Mouse (Mus musculus): ENCODE measurements around the gene Pithd1. TPM values are rescaled to one million over a fixed set of nuclear protein-coding genes. Genes with fewer than 3 reads are reported as not detected.
"Not testable (repeated sequence)": the region's sequence is repeated elsewhere in the genome, so short reads cannot be mapped to it uniquely, and the experiment has no call there.

Pithd1 gene
- polyA plus RNA-seq, 1 experiment from 2014 or later, result 67.1 TPM

- Histone ChIP-seq H3K36me3 (ENCODE audit: control insufficient read depth, insufficient read depth, low read length) (no peaks in the 10 kb centered on the region), H3K27ac (ENCODE audit: low read depth, low read length) (no peak overlapping the region), H3K9me3 (ENCODE audit: control insufficient read depth, low read length) (peaks cover 3% of the 10 kb centered on the region), H3K4me3 (ENCODE audit: low read length) (no peak overlapping the region), H3K27me3 (replicated peaks; ENCODE audit: control insufficient read depth, insufficient read depth, low read length) (no peaks in the 10 kb centered on the region), H3K4me2 (ENCODE audit: low read length) (no peak overlapping the region), H3K9ac (ENCODE audit: low read depth, low read length) (no peak overlapping the region), H3K4me1 (ENCODE audit: control insufficient read depth, insufficient read depth, low read depth, low read length) (no peaks in the 10 kb centered on the region)
- WGBS, result 96% methylated on average over 6 of the region's 6 CpGs
- no peak for ATAC-seq
These were observed 6.9 kb upstream of the Pithd1 start for GRCm38 (mm10) chr4:135993941-135994340.

- no peak for ATAC-seq
- H3K9ac ChIP-seq (ENCODE audit: low read depth, low read length), result peak overlapping the region; percentile 97
These were observed 650 bp upstream of the Pithd1 start for GRCm38 (mm10) chr4:135987714-135988113.

GRCm38 (mm10) chr4:135986301-135986942, 642 bp downstream of the Pithd1 start:
- H3K4me3 ChIP-seq (ENCODE audit: low read length), result peak overlapping the region; percentile 95
- H3K9me3 ChIP-seq (ENCODE audit: control insufficient read depth, low read length), result no peaks in the 10 kb centered on the region
- H3K4me1 ChIP-seq (ENCODE audit: control insufficient read depth, insufficient read depth, low read depth, low read length), result peaks cover 12% of the 10 kb centered on the region
- no peaks in the 10 kb centered on the region for H3K27me3 ChIP-seq (replicated peaks; ENCODE audit: control insufficient read depth, insufficient read depth, low read length)
- WGBS, result 4% methylated on average over 23 of the region's 23 CpGs
- 0 out of 2 replicates have a peak, but pooled peaks have one; percentile 12 for ATAC-seq
- H3K36me3 ChIP-seq (ENCODE audit: control insufficient read depth, insufficient read depth, low read length), result peaks cover 13% of the 10 kb centered on the region
- H3K4me2 ChIP-seq (ENCODE audit: low read length), result peak overlapping the region; percentile 94
- H3K27ac ChIP-seq (ENCODE audit: low read depth, low read length), result peak overlapping the region; percentile 62
- H3K9ac ChIP-seq (ENCODE audit: low read depth, low read length), result peak overlapping the region; percentile 97

More at GRCm38 (mm10) chr4:135987714-135988113, 650 bp upstream of the Pithd1 start:
- Histone ChIP-seq H3K27me3 (replicated peaks; ENCODE audit: control insufficient read depth, insufficient read depth, low read length) (no peaks in the 10 kb centered on the region), H3K4me2 (ENCODE audit: low read length) (peak overlapping the region; percentile 94), H3K36me3 (ENCODE audit: control insufficient read depth, insufficient read depth, low read length) (peaks cover 13% of the 10 kb centered on the region), H3K27ac (ENCODE audit: low read depth, low read length) (peak overlapping the region; percentile 92), H3K9me3 (ENCODE audit: control insufficient read depth, low read length) (no peaks in the 10 kb centered on the region), H3K4me1 (ENCODE audit: control insufficient read depth, insufficient read depth, low read depth, low read length) (peaks cover 12% of the 10 kb centered on the region), H3K4me3 (ENCODE audit: low read length) (peak overlapping the region; percentile 95)
- WGBS, result 62% methylated on average over 9 of the region's 9 CpGs

- no peak for ATAC-seq
- Histone ChIP-seq H3K9ac (ENCODE audit: low read depth, low read length) (no peak overlapping the region), H3K9me3 (ENCODE audit: control insufficient read depth, low read length) (no peaks in the 10 kb centered on the region), H3K4me3 (ENCODE audit: low read length) (peak overlapping the region; percentile 95), H3K27ac (ENCODE audit: low read depth, low read length) (no peak overlapping the region), H3K36me3 (ENCODE audit: control insufficient read depth, insufficient read depth, low read length) (peaks cover 15% of the 10 kb centered on the region), H3K4me1 (ENCODE audit: control insufficient read depth, insufficient read depth, low read depth, low read length) (peaks cover 12% of the 10 kb centered on the region), H3K4me2 (ENCODE audit: low read length) (peak overlapping the region; percentile 94), H3K27me3 (replicated peaks; ENCODE audit: control insufficient read depth, insufficient read depth, low read length) (no peaks in the 10 kb centered on the region)
- WGBS, result 94% methylated on average over 7 of the region's 7 CpGs
These were observed 1.3 kb downstream of the Pithd1 start for GRCm38 (mm10) chr4:135985769-135986168.

- Histone ChIP-seq H3K36me3 (ENCODE audit: control insufficient read depth, insufficient read depth, low read length) (peaks cover 15% of the 10 kb centered on the region), H3K4me1 (ENCODE audit: control insufficient read depth, insufficient read depth, low read depth, low read length) (peaks cover 12% of the 10 kb centered on the region), H3K9me3 (ENCODE audit: control insufficient read depth, low read length) (no peaks in the 10 kb centered on the region), H3K9ac (ENCODE audit: low read depth, low read length) (no peak overlapping the region), H3K27me3 (replicated peaks; ENCODE audit: control insufficient read depth, insufficient read depth, low read length) (no peaks in the 10 kb centered on the region), H3K27ac (ENCODE audit: low read depth, low read length) (no peak overlapping the region), H3K4me2 (ENCODE audit: low read length) (no peak overlapping the region), H3K4me3 (ENCODE audit: low read length) (no peak overlapping the region)
- 94% methylated on average over 5 of the region's 5 CpGs for WGBS
- no peak for ATAC-seq
These were observed 1.9 kb downstream of the Pithd1 start for GRCm38 (mm10) chr4:135985193-135985592.

GRCm38 (mm10) chr4:135984556-135984955, 2.5 kb downstream of the Pithd1 start:
- Histone ChIP-seq H3K27ac (ENCODE audit: low read depth, low read length) (no peak overlapping the region), H3K9ac (ENCODE audit: low read depth, low read length) (no peak overlapping the region)

GRCm38 (mm10) chr4:135981524-135982063, 5.5 kb downstream of the Pithd1 start:
- 71% methylated on average over 7 of the region's 7 CpGs for WGBS
- Histone ChIP-seq H3K27me3 (replicated peaks; ENCODE audit: control insufficient read depth, insufficient read depth, low read length) (no peaks in the 10 kb centered on the region), H3K9me3 (ENCODE audit: control insufficient read depth, low read length) (no peaks in the 10 kb centered on the region), H3K4me3 (ENCODE audit: low read length) (no peak overlapping the region), H3K4me1 (ENCODE audit: control insufficient read depth, insufficient read depth, low read depth, low read length) (peaks cover 8% of the 10 kb centered on the region), H3K4me2 (ENCODE audit: low read length) (no peak overlapping the region), H3K27ac (ENCODE audit: low read depth, low read length) (no peak overlapping the region), H3K9ac (ENCODE audit: low read depth, low read length) (no peak overlapping the region), H3K36me3 (ENCODE audit: control insufficient read depth, insufficient read depth, low read length) (peaks cover 22% of the 10 kb centered on the region)
- ATAC-seq, result no peak

More at GRCm38 (mm10) chr4:135984556-135984955, 2.5 kb downstream of the Pithd1 start:
- H3K27me3 ChIP-seq (replicated peaks; ENCODE audit: control insufficient read depth, insufficient read depth, low read length), result no peaks in the 10 kb centered on the region
- no peak for ATAC-seq
- WGBS, result 93% methylated on average over 5 of the region's 5 CpGs
- no peaks in the 10 kb centered on the region for H3K9me3 ChIP-seq (ENCODE audit: control insufficient read depth, low read length)
- peaks cover 12% of the 10 kb centered on the region for H3K4me1 ChIP-seq (ENCODE audit: control insufficient read depth, insufficient read depth, low read depth, low read length)
- no peak overlapping the region for H3K4me3 ChIP-seq (ENCODE audit: low read length)
- H3K4me2 ChIP-seq (ENCODE audit: low read length), result no peak overlapping the region
- peaks cover 15% of the 10 kb centered on the region for H3K36me3 ChIP-seq (ENCODE audit: control insufficient read depth, insufficient read depth, low read length)

- not testable (repeated sequence) for H3K9ac ChIP-seq (ENCODE audit: low read depth, low read length); H3K9me3 ChIP-seq (ENCODE audit: control insufficient read depth, low read length); ATAC-seq; H3K27me3 ChIP-seq (replicated peaks; ENCODE audit: control insufficient read depth, insufficient read depth, low read length); H3K4me3 ChIP-seq (ENCODE audit: low read length); H3K4me2 ChIP-seq (ENCODE audit: low read length); H3K27ac ChIP-seq (ENCODE audit: low read depth, low read length); H3K4me1 ChIP-seq (ENCODE audit: control insufficient read depth, insufficient read depth, low read depth, low read length)
- WGBS, result 98% methylated on average over 5 of the region's 5 CpGs
- peaks cover 26% of the 10 kb centered on the region for H3K36me3 ChIP-seq (ENCODE audit: control insufficient read depth, insufficient read depth, low read length)
These were observed 6.8 kb downstream of the Pithd1 start for GRCm38 (mm10) chr4:135980223-135980622.

- no peak overlapping the region for H3K4me3 ChIP-seq (ENCODE audit: low read length)
- no peak for ATAC-seq
- WGBS, result 92% methylated on average over 12 of the region's 12 CpGs
- peaks cover 8% of the 10 kb centered on the region for H3K4me1 ChIP-seq (ENCODE audit: control insufficient read depth, insufficient read depth, low read depth, low read length)
- no peak overlapping the region for H3K4me2 ChIP-seq (ENCODE audit: low read length)
- no peaks in the 10 kb centered on the region for H3K9me3 ChIP-seq (ENCODE audit: control insufficient read depth, low read length)
- no peaks in the 10 kb centered on the region for H3K27me3 ChIP-seq (replicated peaks; ENCODE audit: control insufficient read depth, insufficient read depth, low read length)
- H3K9ac ChIP-seq (ENCODE audit: low read depth, low read length), result no peak overlapping the region
- H3K27ac ChIP-seq (ENCODE audit: low read depth, low read length), result no peak overlapping the region
- peaks cover 18% of the 10 kb centered on the region for H3K36me3 ChIP-seq (ENCODE audit: control insufficient read depth, insufficient read depth, low read length)
These were observed 10.9 kb downstream of the Pithd1 start for GRCm38 (mm10) chr4:135976146-135976545.
